Mouse (Mus musculus): Measurements from ENCODE around the gene Gm5737. TPM values are rescaled to one million over a fixed set of nuclear protein-coding genes. Genes with fewer than 3 reads are reported as not detected.

Gm5737 gene
- not detected for polyA plus RNA-seq (2017; shearing (Covaris generic))

DNA sequence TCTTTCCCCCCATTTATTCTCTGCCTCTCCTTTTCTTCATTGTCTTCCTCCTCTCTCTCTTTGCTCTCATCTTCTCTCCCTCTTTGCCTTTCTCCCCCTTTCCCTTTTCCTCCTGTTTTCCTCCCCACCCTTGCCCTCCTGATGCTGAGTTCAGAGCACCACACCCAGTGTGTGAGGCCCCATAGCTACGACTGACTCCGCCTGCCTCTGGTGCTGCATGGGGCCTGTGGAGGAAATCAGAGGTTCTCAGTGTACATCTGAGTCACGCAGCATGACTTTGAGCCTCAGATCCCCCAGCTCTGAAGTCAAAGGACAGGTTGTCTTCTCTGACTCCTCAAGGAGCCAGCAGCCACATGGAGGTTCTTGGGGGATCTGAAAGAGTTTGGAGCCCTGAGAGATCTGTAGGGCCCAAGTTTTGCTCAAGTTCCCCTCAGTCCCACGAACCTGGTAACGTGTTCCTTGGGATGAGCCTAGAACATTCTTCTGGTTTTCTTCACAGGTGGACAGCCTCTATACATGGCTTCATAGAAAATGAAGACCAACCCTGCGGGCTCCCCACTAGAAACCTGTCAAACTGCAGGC lies at the start of gene Gm5737:
Gene Gm5737 (plus strand): TSS at position 532 of the 582 bp plus-strand sequence.

DNA sequence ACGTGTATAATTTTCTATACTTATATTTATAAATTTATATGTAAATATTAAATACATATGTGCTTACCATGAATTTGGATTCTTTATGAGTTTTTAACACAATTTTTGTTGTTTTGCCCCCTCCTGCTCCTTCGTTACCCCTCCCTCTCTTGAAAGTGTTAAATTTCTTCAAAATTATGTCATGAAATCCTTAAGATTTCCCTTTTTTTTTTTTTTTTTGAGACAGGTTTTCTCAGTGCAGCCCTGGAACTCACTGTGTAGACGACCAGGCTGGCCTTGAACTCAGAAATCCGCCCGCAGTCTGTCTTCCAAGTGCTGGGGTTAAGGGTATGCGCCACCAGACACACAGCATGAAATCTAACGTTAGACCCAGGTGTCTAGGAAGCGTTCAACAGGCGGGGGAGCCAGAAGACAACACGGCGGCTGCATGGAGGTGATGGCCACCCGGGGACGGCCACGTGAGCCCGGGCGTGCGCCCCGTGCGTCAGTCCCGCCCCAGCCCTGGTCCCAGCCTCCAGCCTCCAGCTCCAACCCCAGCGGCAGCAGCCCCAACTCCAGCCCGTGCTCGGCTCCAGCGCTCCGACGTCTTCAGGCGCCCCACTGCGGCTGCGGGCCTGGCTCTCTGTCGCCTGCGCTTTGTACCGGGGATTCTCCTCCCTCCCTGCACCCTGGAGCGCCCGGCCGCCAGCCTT lies 30.3 kb downstream of the Gm5737 start, which contains the start of gene Eef2k:
Gene Eef2k (plus strand): TSS at position 487 of the 692 bp plus-strand sequence.

Other genes with a start within 250 kb of the Gm5737 start
- 179 TPM for gene Uqcrc2, start 177.2 kb upstream of the Gm5737 start, polyA plus RNA-seq (2017; shearing (Covaris generic))
- 0.32 TPM for gene Pdzd9, start 142.0 kb upstream of the Gm5737 start, polyA plus RNA-seq (2017; shearing (Covaris generic))
- 2.4 TPM for gene Mosmo, start 134.7 kb upstream of the Gm5737 start, polyA plus RNA-seq (2017; shearing (Covaris generic))
- not detected for gene Vwa3a, start 73.0 kb upstream of the Gm5737 start, polyA plus RNA-seq (2017; shearing (Covaris generic))
- gene Eef2k, start 30.5 kb downstream of the Gm5737 start, polyA plus RNA-seq (2017; shearing (Covaris generic)) = 13.0 TPM
- gene Polr3e, start 105.4 kb downstream of the Gm5737 start, polyA plus RNA-seq (2017; shearing (Covaris generic)) = 34.5 TPM
- 0.59 TPM for gene Cdr2, start 169.9 kb downstream of the Gm5737 start, polyA plus RNA-seq (2017; shearing (Covaris generic))
- 0.21 TPM for gene Mfsd13b, start 170.1 kb downstream of the Gm5737 start, polyA plus RNA-seq (2017; shearing (Covaris generic))
- 6.6 TPM for gene Mettl9, start 222.1 kb downstream of the Gm5737 start, polyA plus RNA-seq (2017; shearing (Covaris generic))